In genomic region chr1:136017907-136018313, GRCm38 (mm10) we compare ENCODE assay signal across 1 mouse cellular context.
TF ChIP-seq lines count a peak whose summit lies in the region.

No protein-coding gene starts in this region.

TF ChIP-seq in MEL, 35 proteins besides CTCF, POLR2A, EP300 and RAD21 (continued from another document):
- TF ChIP-seq ZMIZ1 (IDR thresholded peaks at IDR 0.05; ENCODE audit: low read depth, low read length) (no peak), ETS1 (IDR thresholded peaks at IDR 0.05; ENCODE audit: low read depth, low read length) (no peak), NRF1 (IDR thresholded peaks at IDR 0.05; ENCODE audit: insufficient read depth, low read depth, low read length, poor library complexity, severe bottlenecking) (no peak), MYC (IDR thresholded peaks at IDR 0.05; ENCODE audit: low read depth, low read length) (no peak), SMC3 (IDR thresholded peaks at IDR 0.05; ENCODE audit: low read depth, low read length) (no peak), CHD2 (IDR thresholded peaks at IDR 0.05; ENCODE audit: low read length) (peak; percentile 73), ZNF384 (IDR thresholded peaks at IDR 0.05; ENCODE audit: low read depth, low read length) (no peak), ZC3H11A (IDR thresholded peaks at IDR 0.05; ENCODE audit: low read depth, low read length) (no peak), KAT2A (conservative IDR thresholded peaks at IDR 0.05; ENCODE audit: low read depth, low read length) (no peak), HCFC1 (IDR thresholded peaks at IDR 0.05; ENCODE audit: low read depth, low read length) (peak; percentile 44; the same call in 1 of the 2 replicates), ELF1 (IDR thresholded peaks at IDR 0.05; ENCODE audit: low read depth, low read length) (peak; percentile 80), MAZ (IDR thresholded peaks at IDR 0.05; ENCODE audit: low read depth, low read length) (no peak), NELFE (IDR thresholded peaks at IDR 0.05; ENCODE audit: low read depth, low read length) (peak; percentile 46), MYB (IDR thresholded peaks at IDR 0.05; ENCODE audit: low read depth, low read length) (no peak), ZKSCAN1 (IDR thresholded peaks at IDR 0.05; ENCODE audit: low read depth, low read length) (no peak), E2F4 (IDR thresholded peaks at IDR 0.05; ENCODE audit: borderline replicate concordance, low read depth, low read length) (no peak), GABPA (IDR thresholded peaks at IDR 0.05; ENCODE audit: low read depth, low read length) (0 out of 2 replicates have a peak, but pooled peaks have one; percentile 7), UBTF (IDR thresholded peaks at IDR 0.05; ENCODE audit: borderline replicate concordance, insufficient read depth, low read depth, low read length) (no peak), SIN3A (IDR thresholded peaks at IDR 0.05; ENCODE audit: low read length) (no peak; the same call in 1 of the 2 replicates), POLR2AphosphoS2 (IDR thresholded peaks at IDR 0.05; ENCODE audit: low read length) (no peak), JUND (IDR thresholded peaks at IDR 0.05; ENCODE audit: low read depth, low read length) (no peak), USF2 (IDR thresholded peaks at IDR 0.05; ENCODE audit: borderline replicate concordance in 1 of 2, insufficient read depth in 1 of 2, low read depth in 1 of 2, low read length in 2 of 2) (no peak), MAFK (IDR thresholded peaks at IDR 0.05; ENCODE audit: borderline replicate concordance, low read depth, low read length) (no peak), MEF2A (IDR thresholded peaks at IDR 0.05; ENCODE audit: extremely low read depth, insufficient replicate concordance, low read depth, low read length, poor library complexity, severe bottlenecking) (no peak), CHD1 (IDR thresholded peaks at IDR 0.05; ENCODE audit: low read depth, low read length) (no peak)
